Mouse (Mus musculus) skeletal muscle tissue, postnatal 0 days (tissue): ENCODE data around the gene Clpsl2. TPM values are rescaled to one million over a fixed set of nuclear protein-coding genes. Genes with fewer than 3 reads are reported as not detected.

Source experiments
- microRNA-seq, 2 experiments: library from miRNA; unstranded; fragments of <30 nt; microRNA quantifications; one replicate each; pipeline ENCODE4; 2016
- polyA plus RNA-seq: library from polyadenylated mRNA; unstranded; fragments of >200 nt; fragmentation: Nextera tagmentation; extraction: Ambion mirVana; gene quantifications from 2 replicates; pipeline ENCODE4 v1.2.1, GENCODE M21; 2015

Gene Clpsl2
- not detected in 2 replicates for polyA plus RNA-seq

GRCm38 (mm10) chr17:28549111-28549510, at the start of gene Clpsl2:
TSS of gene Clpsl2 (plus strand) at chr17:28549411.

GRCm38 (mm10) chr17:28517441-28517955, 31.7 kb upstream of the Clpsl2 start, which contains the start of gene Fkbp5:
TSS of gene Fkbp5 (minus strand) at chr17:28517527.

GRCm38 (mm10) chr17:28530506-28530905, 18.7 kb upstream of the Clpsl2 start, which contains the start of gene Armc12:
TSS of gene Armc12 (plus strand) at chr17:28530806.

GRCm38 (mm10) chr17:28560598-28560997, 11.4 kb downstream of the Clpsl2 start, which contains the start of gene Clps:
TSS of gene Clps (minus strand) at chr17:28560766.

GRCm38 (mm10) chr17:28575244-28576125, 26.3 kb downstream of the Clpsl2 start, which contains the start of gene Lhfpl5:
TSS of gene Lhfpl5 (plus strand) at chr17:28575641.

Small RNA genes lying within 50 kb of the gene (microRNA-seq; reads per million reads assigned to microRNA genes)
- gene Gm25195 (0 reads per million in 2 experiments), gene Mir6969 (0 reads per million in 2 experiments)

Other genes with a start within 250 kb of the Clpsl2 start
- gene Fance, start 235.9 kb upstream of the Clpsl2 start, polyA plus RNA-seq = 18.4 and 18.5 TPM in 2 replicates
- 337 and 400 TPM in 2 replicates for gene Rpl10a, start 220.9 kb upstream of the Clpsl2 start, polyA plus RNA-seq
- gene Tead3, start 198.6 kb upstream of the Clpsl2 start, polyA plus RNA-seq = 3.5 and 3.6 TPM in 2 replicates
- gene Tulp1, start 184.2 kb upstream of the Clpsl2 start, polyA plus RNA-seq = 0.56 and 0.71 TPM in 2 replicates
- 6.8 and 9.6 TPM in 2 replicates for gene Fkbp5, start 31.9 kb upstream of the Clpsl2 start, polyA plus RNA-seq
- gene Armc12, start 18.6 kb upstream of the Clpsl2 start, polyA plus RNA-seq = not detected in 2 replicates
- gene Clps, start 11.4 kb downstream of the Clpsl2 start, polyA plus RNA-seq = not detected in 2 replicates
- 0.09 and 0.19 TPM in 2 replicates for gene Lhfpl5, start 26.2 kb downstream of the Clpsl2 start, polyA plus RNA-seq
- gene Srpk1, start 73.3 kb downstream of the Clpsl2 start, polyA plus RNA-seq = 19.8 and 30.8 TPM in 2 replicates
- 0.77 and 1.0 TPM in 2 replicates for gene Slc26a8, start 140.8 kb downstream of the Clpsl2 start, polyA plus RNA-seq
- 28.2 and 28.5 TPM in 2 replicates for gene Mapk14, start 141.9 kb downstream of the Clpsl2 start, polyA plus RNA-seq
- 0.90 and 1.1 TPM in 2 replicates for gene AC170998.1, start 176.7 kb downstream of the Clpsl2 start, polyA plus RNA-seq
- gene Mapk13, start 219.9 kb downstream of the Clpsl2 start, polyA plus RNA-seq = 0.97 and 5.9 TPM in 2 replicates